Mouse (Mus musculus): ENCODE measurements around the gene Daam1.

The Daam1 gene

DNA sequence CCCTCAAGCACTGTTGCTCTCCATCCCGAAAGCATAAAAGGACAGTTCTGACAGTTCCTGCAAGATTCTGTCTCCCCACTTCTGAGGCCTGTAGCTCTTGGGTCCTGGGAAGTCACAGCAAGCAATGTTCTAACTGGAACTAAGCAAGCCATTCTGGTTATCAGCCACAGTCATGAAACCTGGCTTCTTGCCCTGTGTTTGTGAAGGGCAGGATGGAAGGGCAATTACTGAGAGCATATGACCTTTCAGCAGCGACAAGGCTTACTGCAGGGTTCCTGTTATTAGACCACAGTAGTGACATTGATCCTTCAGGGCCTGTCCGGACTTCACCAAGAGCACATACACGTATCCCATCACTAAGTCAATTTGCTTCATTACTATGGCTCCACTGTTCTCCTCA is 167.8 kb downstream of the Daam1 start:
- no peak for DNase-seq (ENCODE audit: low spot score in 2 of 2)

- no peak for DNase-seq (ENCODE audit: low spot score in 2 of 2)
Observed at GRCm38 (mm10) chr12:71999671-72000070, 168.8 kb downstream of the Daam1 start.

DNA sequence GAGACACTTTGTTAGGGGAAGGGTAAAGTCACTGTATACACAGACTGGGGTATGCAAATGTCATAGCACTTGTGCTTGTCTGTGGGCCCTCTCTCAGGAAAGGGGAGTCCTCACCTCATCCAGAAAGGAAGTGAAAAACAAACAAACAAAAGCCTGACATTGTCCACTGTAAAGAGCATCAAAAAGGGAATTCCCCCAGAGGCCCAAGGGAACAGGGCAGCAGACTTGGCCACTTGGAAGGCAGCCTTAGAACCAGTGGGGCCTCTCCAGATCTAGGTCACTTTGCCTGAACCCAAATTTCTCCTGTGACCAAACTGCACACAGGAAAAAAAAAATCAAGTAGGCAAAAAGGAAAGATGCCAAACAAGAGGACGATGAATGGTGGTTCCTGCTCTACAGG is 170.9 kb downstream of the Daam1 start:
- no peak for DNase-seq (ENCODE audit: low spot score in 2 of 2)

DNA sequence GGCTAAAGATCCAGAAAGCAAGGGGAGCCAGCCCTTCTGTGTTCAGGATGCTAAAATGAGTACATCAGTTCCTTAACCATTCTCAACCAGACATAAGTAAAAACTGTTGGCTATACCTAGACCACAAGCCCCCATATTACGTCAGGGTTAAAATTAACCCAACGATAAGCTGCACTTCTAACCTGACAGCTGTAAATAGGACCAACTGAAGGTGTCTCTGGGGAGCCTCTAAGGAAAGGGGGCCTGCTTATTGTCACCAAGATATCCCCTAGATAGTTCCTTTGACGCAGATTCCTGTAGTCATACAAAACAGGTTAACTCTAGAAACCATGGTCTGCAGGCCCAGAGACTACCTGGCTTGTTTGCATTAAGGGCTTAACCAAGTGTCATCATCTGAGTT is 174.4 kb downstream of the Daam1 start:
- no peak for DNase-seq (ENCODE audit: low spot score in 2 of 2)

GRCm38 (mm10) chr12:72007656-72008055 is 176.8 kb downstream of the Daam1 start:
- DNase-seq (ENCODE audit: low spot score in 2 of 2), result no peak

- no peak for DNase-seq (ENCODE audit: low spot score in 2 of 2)
Observed at GRCm38 (mm10) chr12:72009051-72009902, 178.4 kb downstream of the Daam1 start.

DNA sequence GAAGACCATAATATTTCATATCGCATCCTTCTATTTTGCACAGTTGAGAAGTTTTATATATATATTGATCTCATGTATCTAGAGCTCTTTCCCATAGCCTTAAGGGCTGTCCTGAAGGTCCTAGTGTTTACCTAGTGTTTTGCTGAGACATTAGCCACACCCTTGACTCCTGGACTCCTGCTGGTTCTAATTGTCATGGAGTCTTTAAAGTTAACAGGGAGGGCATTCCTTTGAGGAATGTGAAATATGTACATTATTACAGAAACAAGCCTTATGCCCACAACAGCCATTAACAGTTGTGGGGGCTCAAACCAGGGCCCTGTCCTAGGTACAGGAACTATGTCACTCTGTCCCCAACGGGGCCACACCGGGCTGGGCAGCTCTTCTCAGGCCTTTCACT is 180.5 kb downstream of the Daam1 start:
- DNase-seq (ENCODE audit: low spot score in 2 of 2), result no peak

DNA sequence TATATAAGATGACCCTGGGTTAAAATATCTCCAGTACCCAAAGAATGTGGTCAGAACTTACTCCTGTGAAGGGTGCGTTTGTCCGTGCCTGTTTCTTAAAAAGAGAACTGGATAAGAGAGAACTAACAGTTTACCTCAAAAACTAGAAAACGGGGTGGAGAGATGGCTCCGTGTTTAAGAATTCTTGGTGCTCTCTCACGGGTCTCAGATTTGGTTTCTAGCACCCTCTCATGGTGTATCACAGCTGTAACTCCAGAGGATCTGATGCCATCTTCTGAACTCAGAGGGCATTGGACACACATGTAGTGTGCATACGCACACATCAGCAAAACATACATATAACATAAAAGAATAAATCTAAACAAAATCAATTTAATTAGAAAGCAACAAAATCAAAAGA is 181.2 kb downstream of the Daam1 start:
- DNase-seq (ENCODE audit: low spot score in 2 of 2), result no peak

- DNase-seq (ENCODE audit: low spot score in 2 of 2), result no peak
Observed at GRCm38 (mm10) chr12:72013711-72014354, 183.0 kb downstream of the Daam1 start.

DNA sequence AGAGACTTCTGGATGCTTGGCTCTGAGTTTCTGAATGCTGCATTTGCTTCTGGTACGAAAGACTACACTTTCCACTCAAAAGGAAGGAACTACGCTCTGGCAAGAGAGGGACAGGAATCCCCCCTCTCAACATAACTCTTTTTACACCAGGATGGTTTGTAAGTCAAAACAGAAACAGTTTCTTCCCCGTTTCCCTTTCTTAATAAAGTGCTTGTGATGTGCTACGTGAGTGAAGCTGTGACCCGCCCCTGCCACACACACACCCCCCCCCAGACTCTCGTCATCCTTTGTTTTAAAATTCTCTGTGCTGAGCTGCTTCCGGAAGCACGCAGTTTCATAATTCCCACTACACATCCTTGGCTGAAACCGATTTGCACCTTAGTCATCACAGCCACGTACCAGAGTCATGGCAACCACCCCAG is 183.5 kb downstream of the Daam1 start:
- no peak for DNase-seq (ENCODE audit: low spot score in 2 of 2)

GRCm38 (mm10) chr12:72015296-72015695 is 184.4 kb downstream of the Daam1 start:
- no peak for DNase-seq (ENCODE audit: low spot score in 2 of 2)

DNA sequence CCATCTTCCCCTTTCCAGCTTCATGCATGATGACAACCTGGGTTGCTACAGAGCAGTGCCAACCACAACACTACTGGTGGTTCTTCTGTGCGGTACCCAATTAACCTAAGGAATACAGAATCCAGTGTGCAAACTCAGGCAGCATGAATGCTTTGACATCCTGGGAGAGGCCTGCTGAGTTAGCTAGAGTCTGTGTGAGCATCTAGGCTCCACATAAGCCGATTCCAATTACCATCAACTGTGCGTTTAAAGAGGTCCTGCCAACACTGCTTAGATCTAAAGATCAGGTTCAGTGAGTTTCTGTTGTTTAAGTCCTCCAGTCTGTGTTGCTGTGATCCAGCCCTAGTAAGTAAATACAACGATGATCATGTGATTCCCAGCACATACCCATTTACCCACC is 189.4 kb downstream of the Daam1 start:
- DNase-seq (ENCODE audit: low spot score in 2 of 2), result no peak

DNA sequence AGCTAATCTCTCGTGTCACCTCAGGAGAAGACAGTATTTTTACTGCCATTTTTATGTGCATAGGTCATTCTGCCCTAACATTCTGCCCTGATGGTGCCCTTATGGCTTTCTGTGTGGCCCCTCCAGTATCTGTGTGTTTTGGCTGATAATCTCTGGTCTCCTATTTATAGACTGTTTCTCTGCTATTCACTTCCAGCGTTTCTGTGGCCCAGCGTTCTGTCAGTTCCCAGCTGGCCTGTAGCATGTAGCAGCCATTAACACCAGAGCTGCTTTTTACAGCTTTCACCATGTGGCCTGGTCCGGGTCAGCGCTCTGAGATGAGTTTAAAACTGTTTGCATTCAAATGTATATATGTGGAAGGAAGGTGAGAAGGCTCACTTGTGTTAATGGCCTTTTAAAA is 190.7 kb downstream of the Daam1 start:
- DNase-seq (ENCODE audit: low spot score in 2 of 2), result no peak

DNA sequence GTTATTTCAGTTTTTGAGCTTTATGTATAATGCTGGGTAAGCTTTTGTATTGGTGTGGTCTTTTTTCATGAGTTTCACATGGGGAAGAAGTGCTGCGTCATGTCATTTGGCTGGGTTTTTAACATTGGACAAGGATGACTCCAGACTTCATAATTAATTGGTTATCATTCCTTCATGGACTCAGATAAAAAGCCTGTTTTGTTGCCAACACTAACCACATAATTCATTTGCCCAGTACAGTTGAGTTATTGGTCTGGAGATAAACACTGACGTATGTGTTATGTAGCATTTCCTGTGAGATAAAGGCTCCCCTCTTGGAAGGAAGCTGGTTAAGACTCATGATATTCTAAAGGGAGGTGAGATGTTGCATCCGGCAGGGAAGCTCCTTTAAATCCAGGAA is 191.9 kb downstream of the Daam1 start:
- DNase-seq (ENCODE audit: low spot score in 2 of 2), result no peak

DNA sequence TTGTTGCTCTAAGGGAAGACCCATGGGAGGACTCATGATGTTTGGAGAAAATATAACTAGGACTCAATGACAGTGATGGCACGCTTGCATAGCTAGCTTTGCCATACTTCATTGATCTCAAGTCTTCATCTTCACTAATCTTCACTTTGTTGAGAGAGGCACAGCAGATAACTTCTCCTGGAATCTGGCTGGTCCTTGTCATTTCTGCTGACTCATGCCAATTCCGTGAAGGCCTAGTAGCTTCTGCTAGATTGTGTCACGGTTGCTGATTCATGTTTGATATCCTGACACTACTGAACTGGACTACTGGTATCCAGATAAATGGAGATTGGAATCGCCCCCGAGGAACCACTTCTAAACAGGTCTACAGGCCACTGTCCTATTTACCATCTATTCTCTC is 192.7 kb downstream of the Daam1 start:
- DNase-seq (ENCODE audit: low spot score in 2 of 2), result no peak

GRCm38 (mm10) chr12:72025275-72025795 is 194.5 kb downstream of the Daam1 start:
- no peak for DNase-seq (ENCODE audit: low spot score in 2 of 2)

DNA sequence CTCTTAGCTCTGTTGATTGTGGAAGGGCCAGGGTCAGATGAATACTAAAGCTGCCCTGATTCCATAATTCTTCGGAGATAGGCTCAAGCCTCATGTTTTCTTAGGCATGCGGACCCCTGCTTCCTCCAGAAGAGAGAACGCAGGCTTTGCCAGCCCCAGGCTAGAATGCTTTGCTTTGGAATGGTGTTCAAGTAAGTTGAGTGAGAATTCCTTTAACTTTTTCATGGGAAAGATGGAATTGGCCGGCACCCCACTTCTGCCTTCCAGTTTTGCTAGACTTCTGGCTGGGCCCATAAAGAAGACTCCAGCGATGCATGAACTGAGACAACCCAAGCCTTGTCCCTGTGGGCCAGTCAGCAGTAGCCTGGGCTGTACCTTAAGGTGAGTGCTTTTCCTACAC is 200.3 kb downstream of the Daam1 start:
- DNase-seq (ENCODE audit: low spot score in 2 of 2), result no peak

DNA sequence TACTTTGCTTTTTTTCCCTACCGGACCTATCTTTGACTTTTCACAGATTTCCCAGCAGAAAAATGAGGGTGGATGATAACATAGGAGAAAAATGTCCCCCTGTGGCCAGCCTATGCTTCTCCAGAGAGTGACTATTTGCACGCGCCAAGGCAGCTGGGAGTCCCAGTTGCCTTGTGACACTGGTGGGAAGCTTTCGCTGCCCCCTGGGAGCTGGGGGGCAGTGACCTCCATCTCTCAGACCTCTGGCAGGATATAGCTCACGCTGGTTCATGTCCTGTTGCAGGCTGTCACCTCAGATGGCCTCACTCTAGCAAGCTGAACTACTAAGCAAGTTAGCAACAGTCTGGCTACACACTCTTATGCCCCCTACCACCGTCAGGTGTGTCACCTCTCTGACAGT is 200.9 kb downstream of the Daam1 start:
- DNase-seq (ENCODE audit: low spot score in 2 of 2), result no peak

GRCm38 (mm10) chr12:72036097-72036661 is 205.3 kb downstream of the Daam1 start:
- DNase-seq (ENCODE audit: low spot score in 2 of 2), result no peak

DNA sequence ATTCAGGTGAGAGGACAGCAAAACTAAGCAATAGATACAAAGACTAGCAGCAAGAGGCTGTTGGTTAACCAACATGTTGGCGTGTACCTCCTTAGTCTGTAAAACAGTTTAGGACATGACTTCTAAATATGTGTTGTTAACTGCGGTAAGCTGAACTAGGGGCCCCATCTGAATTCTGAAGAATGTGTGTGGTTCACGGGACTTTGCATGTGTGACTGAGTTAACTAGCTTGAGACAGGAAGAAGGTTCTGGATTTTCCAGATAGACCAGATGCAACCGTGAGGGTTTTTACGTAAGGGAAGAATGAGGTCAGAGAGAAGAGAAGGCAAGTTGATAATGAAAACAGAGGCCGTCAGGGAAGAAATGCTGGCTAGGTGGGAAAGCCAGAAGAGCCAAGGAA is 206.2 kb downstream of the Daam1 start:
- DNase-seq (ENCODE audit: low spot score in 2 of 2), result no peak

DNA sequence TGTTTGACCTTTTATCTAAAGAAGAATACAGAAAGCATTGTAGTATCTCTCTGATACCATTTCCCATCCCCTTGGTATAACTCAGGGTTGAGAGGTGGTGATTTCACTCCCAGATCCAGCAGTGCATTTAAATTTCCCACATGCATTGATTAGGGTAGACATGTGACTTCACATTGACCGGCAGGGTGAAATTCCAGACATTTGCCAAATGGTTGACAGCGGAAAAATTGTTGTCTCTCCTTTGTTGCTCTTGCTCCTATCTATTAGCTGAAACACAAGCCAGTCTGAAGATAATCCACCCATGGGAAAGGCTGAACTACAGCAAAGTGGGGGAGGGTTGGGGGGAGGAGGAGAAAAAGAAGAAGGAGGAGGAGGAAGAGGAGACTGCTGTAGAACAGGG is 208.0 kb downstream of the Daam1 start:
- DNase-seq (ENCODE audit: low spot score in 2 of 2), result no peak

DNA sequence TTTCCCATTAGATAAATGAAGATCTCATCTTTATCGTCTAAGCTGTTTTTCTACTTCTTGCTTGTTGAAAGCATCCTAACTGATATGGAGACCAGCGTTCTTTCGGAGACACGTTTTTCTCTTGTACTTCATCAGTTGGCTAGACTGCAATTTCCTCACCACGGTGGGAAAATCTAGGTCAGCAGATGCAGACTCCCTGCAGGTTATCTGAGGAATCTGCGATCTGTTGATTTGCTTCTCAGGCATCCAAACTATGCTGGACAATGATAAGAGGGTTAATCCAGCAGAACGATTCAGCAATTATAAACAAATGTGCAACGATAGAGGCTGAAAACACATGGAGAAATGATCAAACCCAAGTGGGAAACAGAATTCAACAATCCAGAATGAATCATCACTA is 208.6 kb downstream of the Daam1 start:
- no peak for DNase-seq (ENCODE audit: low spot score in 2 of 2)

GRCm38 (mm10) chr12:72041238-72041637 is 210.4 kb downstream of the Daam1 start:
- no peak for DNase-seq (ENCODE audit: low spot score in 2 of 2)

Data from cerebellum, postnatal 4 days (tissue).